Mouse (Mus musculus): ENCODE measurements at regions not wholly inside any gene's neighbourhood (a gene's known extent, or its start where the extent isn't known, plus 50 kb on each side); places are given as distances from the start of the nearest gene placed in this dataset.
"Not testable (repeated sequence)": the region's sequence is repeated elsewhere in the genome, so short reads cannot be mapped to it uniquely, and the experiment has no call there.

- H3K27ac ChIP-seq (replicated peaks; ENCODE audit: low read depth, low read length); H3K9ac ChIP-seq (ENCODE audit: low read depth, low read length, severe bottlenecking); H3K27me3 ChIP-seq (ENCODE audit: control insufficient read depth, insufficient read depth, low read length); DNase-seq (ENCODE audit: low spot score); ATAC-seq (ENCODE audit: low FRiP score, low read depth); H3K4me3 ChIP-seq (replicated peaks; ENCODE audit: low read length); H3K4me2 ChIP-seq (replicated peaks; ENCODE audit: low read depth, low read length, severe bottlenecking); H3K4me1 ChIP-seq (ENCODE audit: control insufficient read depth, insufficient read depth, low read length); H3K36me3 ChIP-seq (ENCODE audit: control insufficient read depth, insufficient read depth, low read length); H3K9me3 ChIP-seq (ENCODE audit: control insufficient read depth, low read length): not testable (repeated sequence)
- WGBS, result no CpG with 5 or more reads among the region's 4 CpGs
These were observed 522.3 kb downstream of the Dad1 start for GRCm38 (mm10) chr14:53731600-53731999.

GRCm38 (mm10) chr14:53729877-53730276 is 524.0 kb downstream of the Dad1 start:
- not testable (repeated sequence) for H3K4me2 ChIP-seq (replicated peaks; ENCODE audit: low read depth, low read length, severe bottlenecking); H3K9ac ChIP-seq (ENCODE audit: low read depth, low read length, severe bottlenecking); H3K36me3 ChIP-seq (ENCODE audit: control insufficient read depth, insufficient read depth, low read length); DNase-seq (ENCODE audit: low spot score); H3K9me3 ChIP-seq (ENCODE audit: control insufficient read depth, low read length); H3K4me1 ChIP-seq (ENCODE audit: control insufficient read depth, insufficient read depth, low read length); H3K27me3 ChIP-seq (ENCODE audit: control insufficient read depth, insufficient read depth, low read length); H3K27ac ChIP-seq (replicated peaks; ENCODE audit: low read depth, low read length); ATAC-seq (ENCODE audit: low FRiP score, low read depth); H3K4me3 ChIP-seq (replicated peaks; ENCODE audit: low read length)
- 80% methylated on average over 1 of the region's 7 CpGs for WGBS

GRCm38 (mm10) chr14:53729149-53729548 is 524.8 kb downstream of the Dad1 start:
- H3K4me2 ChIP-seq (replicated peaks; ENCODE audit: low read depth, low read length, severe bottlenecking); DNase-seq (ENCODE audit: low spot score); ATAC-seq (ENCODE audit: low FRiP score, low read depth); H3K4me1 ChIP-seq (ENCODE audit: control insufficient read depth, insufficient read depth, low read length); H3K4me3 ChIP-seq (replicated peaks; ENCODE audit: low read length); H3K9me3 ChIP-seq (ENCODE audit: control insufficient read depth, low read length); H3K9ac ChIP-seq (ENCODE audit: low read depth, low read length, severe bottlenecking); H3K27me3 ChIP-seq (ENCODE audit: control insufficient read depth, insufficient read depth, low read length); H3K36me3 ChIP-seq (ENCODE audit: control insufficient read depth, insufficient read depth, low read length); H3K27ac ChIP-seq (replicated peaks; ENCODE audit: low read depth, low read length): not testable (repeated sequence)
- no CpG with 5 or more reads among the region's 1 CpGs for WGBS

GRCm38 (mm10) chr14:53726914-53727313 is 527.0 kb downstream of the Dad1 start:
- not testable (repeated sequence) for H3K27ac ChIP-seq (replicated peaks; ENCODE audit: low read depth, low read length); H3K4me1 ChIP-seq (ENCODE audit: control insufficient read depth, insufficient read depth, low read length); H3K36me3 ChIP-seq (ENCODE audit: control insufficient read depth, insufficient read depth, low read length); H3K9ac ChIP-seq (ENCODE audit: low read depth, low read length, severe bottlenecking); DNase-seq (ENCODE audit: low spot score); ATAC-seq (ENCODE audit: low FRiP score, low read depth); H3K9me3 ChIP-seq (ENCODE audit: control insufficient read depth, low read length); H3K4me2 ChIP-seq (replicated peaks; ENCODE audit: low read depth, low read length, severe bottlenecking); H3K4me3 ChIP-seq (replicated peaks; ENCODE audit: low read length); H3K27me3 ChIP-seq (ENCODE audit: control insufficient read depth, insufficient read depth, low read length)
- WGBS, result 52% methylated on average over 2 of the region's 4 CpGs

GRCm38 (mm10) chr14:53723611-53724010 is 530.3 kb downstream of the Dad1 start:
- H3K27me3 ChIP-seq (ENCODE audit: control insufficient read depth, insufficient read depth, low read length); H3K27ac ChIP-seq (replicated peaks; ENCODE audit: low read depth, low read length); H3K9me3 ChIP-seq (ENCODE audit: control insufficient read depth, low read length); H3K4me2 ChIP-seq (replicated peaks; ENCODE audit: low read depth, low read length, severe bottlenecking); H3K9ac ChIP-seq (ENCODE audit: low read depth, low read length, severe bottlenecking); H3K36me3 ChIP-seq (ENCODE audit: control insufficient read depth, insufficient read depth, low read length); ATAC-seq (ENCODE audit: low FRiP score, low read depth); DNase-seq (ENCODE audit: low spot score); H3K4me3 ChIP-seq (replicated peaks; ENCODE audit: low read length); H3K4me1 ChIP-seq (ENCODE audit: control insufficient read depth, insufficient read depth, low read length): not testable (repeated sequence)

GRCm38 (mm10) chr14:53721901-53722300 is 532.0 kb downstream of the Dad1 start:
- H3K9me3 ChIP-seq (ENCODE audit: control insufficient read depth, low read length); H3K4me1 ChIP-seq (ENCODE audit: control insufficient read depth, insufficient read depth, low read length); H3K4me2 ChIP-seq (replicated peaks; ENCODE audit: low read depth, low read length, severe bottlenecking); H3K27me3 ChIP-seq (ENCODE audit: control insufficient read depth, insufficient read depth, low read length); H3K27ac ChIP-seq (replicated peaks; ENCODE audit: low read depth, low read length); ATAC-seq (ENCODE audit: low FRiP score, low read depth); H3K9ac ChIP-seq (ENCODE audit: low read depth, low read length, severe bottlenecking); DNase-seq (ENCODE audit: low spot score); H3K36me3 ChIP-seq (ENCODE audit: control insufficient read depth, insufficient read depth, low read length); H3K4me3 ChIP-seq (replicated peaks; ENCODE audit: low read length): not testable (repeated sequence)
- WGBS, result 67% methylated on average over 1 of the region's 2 CpGs

GRCm38 (mm10) chr14:53709627-53710026 is 544.3 kb downstream of the Dad1 start:
- H3K4me2 ChIP-seq (replicated peaks; ENCODE audit: low read depth, low read length, severe bottlenecking); H3K27me3 ChIP-seq (ENCODE audit: control insufficient read depth, insufficient read depth, low read length); H3K9me3 ChIP-seq (ENCODE audit: control insufficient read depth, low read length); H3K4me3 ChIP-seq (replicated peaks; ENCODE audit: low read length); H3K27ac ChIP-seq (replicated peaks; ENCODE audit: low read depth, low read length); H3K4me1 ChIP-seq (ENCODE audit: control insufficient read depth, insufficient read depth, low read length); H3K36me3 ChIP-seq (ENCODE audit: control insufficient read depth, insufficient read depth, low read length); H3K9ac ChIP-seq (ENCODE audit: low read depth, low read length, severe bottlenecking); ATAC-seq (ENCODE audit: low FRiP score, low read depth): not testable (repeated sequence)
- 2% methylated on average over 2 of the region's 3 CpGs for WGBS
- DNase-seq (ENCODE audit: low spot score), result peak; percentile 14

GRCm38 (mm10) chr14:53704351-53704750 is 549.6 kb downstream of the Dad1 start:
- 78% methylated on average over 5 of the region's 5 CpGs for WGBS
- ATAC-seq (ENCODE audit: low FRiP score, low read depth); H3K27me3 ChIP-seq (ENCODE audit: control insufficient read depth, insufficient read depth, low read length); H3K4me1 ChIP-seq (ENCODE audit: control insufficient read depth, insufficient read depth, low read length); H3K4me2 ChIP-seq (replicated peaks; ENCODE audit: low read depth, low read length, severe bottlenecking); H3K9ac ChIP-seq (ENCODE audit: low read depth, low read length, severe bottlenecking); H3K4me3 ChIP-seq (replicated peaks; ENCODE audit: low read length); H3K36me3 ChIP-seq (ENCODE audit: control insufficient read depth, insufficient read depth, low read length); H3K9me3 ChIP-seq (ENCODE audit: control insufficient read depth, low read length); H3K27ac ChIP-seq (replicated peaks; ENCODE audit: low read depth, low read length); DNase-seq (ENCODE audit: low spot score): not testable (repeated sequence)

- H3K4me3 ChIP-seq (replicated peaks; ENCODE audit: low read length); H3K36me3 ChIP-seq (ENCODE audit: control insufficient read depth, insufficient read depth, low read length); H3K27ac ChIP-seq (replicated peaks; ENCODE audit: low read depth, low read length); H3K4me2 ChIP-seq (replicated peaks; ENCODE audit: low read depth, low read length, severe bottlenecking); H3K9me3 ChIP-seq (ENCODE audit: control insufficient read depth, low read length); H3K27me3 ChIP-seq (ENCODE audit: control insufficient read depth, insufficient read depth, low read length); DNase-seq (ENCODE audit: low spot score); ATAC-seq (ENCODE audit: low FRiP score, low read depth); H3K4me1 ChIP-seq (ENCODE audit: control insufficient read depth, insufficient read depth, low read length); H3K9ac ChIP-seq (ENCODE audit: low read depth, low read length, severe bottlenecking): not testable (repeated sequence)
- 13% methylated on average over 1 of the region's 1 CpGs for WGBS
These were observed 550.3 kb downstream of the Dad1 start for GRCm38 (mm10) chr14:53703593-53703992.
